Mouse (Mus musculus) v-Abl transformed pro-B cells (cell line): Measurements from ENCODE around the gene Btk.

ENCODE experiments used
- in situ Hi-C, 2 experiments: fragments of 400-800 bp; cut with MboI; formaldehyde crosslinking; loops; one replicate each; pipeline ENCODE4 v1.15.1; 2025; ENCODE audit not compliant: unreplicated experiment in 2 of 2

The Btk gene

DNA sequence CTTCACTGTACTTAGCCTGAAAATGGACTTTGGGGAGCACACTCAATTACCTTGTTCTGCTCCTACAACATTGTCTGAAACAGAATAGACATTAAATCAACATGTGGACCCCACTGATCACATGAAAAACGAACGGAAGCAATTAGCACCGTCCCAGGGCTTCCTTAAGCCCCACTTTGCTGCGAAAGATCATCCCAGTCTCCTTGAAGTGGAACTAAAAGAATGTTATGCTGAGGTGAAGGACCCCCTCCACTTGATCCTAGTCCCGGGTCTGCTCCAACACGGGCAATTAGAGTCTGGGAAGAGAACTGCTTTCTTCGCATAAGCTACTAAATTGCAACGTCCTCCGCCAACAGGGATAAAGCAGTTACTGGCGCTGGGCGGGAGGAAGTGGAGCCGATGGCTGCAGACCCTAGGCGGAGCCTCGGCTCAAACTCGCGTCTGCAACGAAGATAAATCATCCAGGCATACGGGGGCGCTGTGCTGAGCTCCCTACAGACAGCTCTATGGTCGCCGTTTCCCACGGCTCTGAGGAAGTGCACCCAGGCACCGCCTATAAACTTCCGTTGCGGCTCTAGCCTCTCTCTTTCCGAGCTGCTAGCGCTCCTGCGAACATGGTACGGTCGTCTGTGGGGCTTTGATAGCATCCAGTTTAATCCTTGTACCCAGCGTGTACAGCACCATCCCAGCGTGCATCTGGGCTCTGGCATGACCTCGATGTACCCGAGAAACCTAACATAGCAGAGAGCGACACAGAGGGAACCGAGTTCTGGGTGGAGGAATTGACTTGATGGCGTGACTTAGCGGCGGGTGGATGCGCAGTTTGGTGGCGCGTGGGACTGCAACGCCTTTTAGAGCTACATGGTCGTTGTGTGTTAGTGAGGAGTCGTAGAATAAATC is 2.0 kb upstream of the Btk start, which contains the start of gene Rpl36a:
Rpl36a (plus strand) TSS at position 552 of the 900 bp plus-strand sequence.
- in situ Hi-C loops = no loop called here

- in situ Hi-C loops = no loop called here
Observed at GRCm38 (mm10) chrX:134582270-134582669, 1.1 kb downstream of the Btk start.

- in situ Hi-C loops = no loop called here
Observed at GRCm38 (mm10) chrX:134580528-134581305, 2.7 kb downstream of the Btk start.

GRCm38 (mm10) chrX:134577896-134578295 is 5.5 kb downstream of the Btk start:
- in situ Hi-C loops = no loop called here

DNA sequence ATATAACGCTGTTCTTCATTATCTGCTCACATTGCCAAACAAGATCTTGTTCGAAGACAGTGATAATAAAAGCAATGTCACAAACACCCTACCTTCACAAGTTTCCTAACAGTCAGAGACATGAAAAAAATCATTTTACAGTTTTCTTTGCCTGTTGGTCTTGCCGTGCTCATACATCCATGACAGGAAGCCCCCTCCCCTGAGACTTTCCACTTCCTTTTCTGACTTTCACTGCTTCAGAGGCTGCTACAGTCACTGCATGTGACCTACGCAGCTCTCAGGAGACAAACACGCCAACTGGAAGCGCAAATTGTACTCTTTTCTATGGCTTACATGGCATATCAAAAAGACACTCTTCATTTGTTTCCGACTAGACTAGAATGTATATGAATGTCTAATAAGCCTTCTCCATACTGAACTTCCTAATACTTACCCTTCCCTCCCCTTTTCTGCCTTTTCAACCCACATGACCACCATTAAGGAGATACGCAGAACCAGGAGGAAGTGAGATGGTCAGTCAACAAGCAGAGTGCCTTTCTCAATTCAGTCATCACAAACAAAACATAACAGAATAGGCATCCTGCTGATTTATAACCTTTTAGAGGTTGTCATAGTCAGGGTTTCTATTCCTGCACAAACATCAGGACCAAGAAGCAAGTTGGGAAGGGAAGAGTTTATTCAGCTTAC is 16.7 kb downstream of the Btk start:
- in situ Hi-C loops = no loop called here

GRCm38 (mm10) chrX:134564326-134564725 is 19.0 kb downstream of the Btk start:
- in situ Hi-C loops = loop anchor here in 1 of 2 experiments (5.0 kb wide), 1 partner anchor 38 kb away; the partner anchor contains the start of genes Gla and Hnrnph2

DNA sequence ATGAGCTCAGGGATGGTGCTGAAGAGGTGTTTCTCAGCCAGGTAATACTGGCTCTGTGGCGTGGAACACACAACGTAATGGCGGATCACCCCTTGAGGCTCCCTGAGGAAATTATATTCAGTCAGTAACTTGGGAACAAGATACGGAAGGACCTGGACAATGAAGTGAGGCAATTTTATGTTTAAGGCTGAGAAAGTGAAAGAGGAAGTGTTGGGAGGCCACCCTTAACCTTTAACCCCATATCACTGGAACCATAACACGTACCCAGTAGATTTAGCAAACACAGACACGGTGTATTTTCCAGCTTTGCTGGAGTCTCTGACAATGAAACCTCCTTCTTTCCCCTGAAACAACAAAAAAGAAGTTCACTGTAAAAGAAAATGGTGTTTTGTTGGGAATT is 28.9 kb downstream of the Btk start:
- in situ Hi-C loops = loop anchor here in 1 of 2 experiments (10.0 kb wide), 1 partner anchor 360 kb away; no protein-coding TSS in a partner anchor

- in situ Hi-C loops = loop anchor here in 1 of 2 experiments (10.0 kb wide), 1 partner anchor 361 kb away; no protein-coding TSS in a partner anchor
Observed at GRCm38 (mm10) chrX:134553326-134553725, 30.0 kb downstream of the Btk start.

DNA sequence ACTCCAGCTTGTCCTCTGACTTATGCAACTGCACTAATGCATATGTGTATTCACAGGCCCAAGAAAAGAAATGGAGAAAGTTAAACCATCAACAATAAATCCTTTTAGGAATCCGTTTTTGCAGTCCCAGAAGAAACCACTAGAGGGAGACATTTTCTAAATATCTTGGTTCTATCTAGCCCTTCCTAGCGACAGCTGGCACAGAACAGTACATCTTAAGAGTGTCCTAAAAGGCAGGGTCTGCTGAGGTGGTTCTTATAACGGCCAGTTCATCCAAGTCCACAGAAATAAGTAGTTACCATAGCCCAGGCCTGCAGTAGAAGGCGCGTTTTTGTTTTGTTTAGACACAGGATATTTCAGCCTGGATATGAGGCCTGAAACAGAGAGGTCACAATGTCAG is 32.5 kb downstream of the Btk start:
- in situ Hi-C loops = loop anchor here in 1 of 2 experiments (10.0 kb wide), 1 partner anchor 364 kb away; no protein-coding TSS in a partner anchor

GRCm38 (mm10) chrX:134547330-134547729 is 36.0 kb downstream of the Btk start:
- in situ Hi-C loops = loop anchor here (5.0 to 10.0 kb wide), 3 partner anchors 55 to 367 kb away; partner anchors contain the start of genes Gla (in 1 of the 2) and Hnrnph2 (in 1 of the 2)

GRCm38 (mm10) chrX:134541955-134542308 is 41.4 kb downstream of the Btk start:
- in situ Hi-C loops = loop anchor here (10.0 kb wide), 2 partner anchors 183 to 373 kb away; no protein-coding TSS in a partner anchor

GRCm38 (mm10) chrX:134541145-134541954 is 42.0 kb downstream of the Btk start, which contains the start of gene Timm8a1:
TSS of gene Timm8a1 (minus strand) at chrX:134541865.
- in situ Hi-C loops = loop anchor here (10.0 kb wide), 2 partner anchors 183 to 373 kb away; no protein-coding TSS in a partner anchor

- in situ Hi-C loops = loop anchor here (10.0 kb wide), 2 partner anchors 184 to 374 kb away; no protein-coding TSS in a partner anchor
Observed at GRCm38 (mm10) chrX:134540414-134541135, 42.8 kb downstream of the Btk start.

- in situ Hi-C loops = loop anchor here (5.0 to 10.0 kb wide), 6 partner anchors 185 to 595 kb away; partner anchors contain the start of gene Cstf2 (in 1 of the 2)
Observed at GRCm38 (mm10) chrX:134539795-134540194, 43.6 kb downstream of the Btk start.

DNA sequence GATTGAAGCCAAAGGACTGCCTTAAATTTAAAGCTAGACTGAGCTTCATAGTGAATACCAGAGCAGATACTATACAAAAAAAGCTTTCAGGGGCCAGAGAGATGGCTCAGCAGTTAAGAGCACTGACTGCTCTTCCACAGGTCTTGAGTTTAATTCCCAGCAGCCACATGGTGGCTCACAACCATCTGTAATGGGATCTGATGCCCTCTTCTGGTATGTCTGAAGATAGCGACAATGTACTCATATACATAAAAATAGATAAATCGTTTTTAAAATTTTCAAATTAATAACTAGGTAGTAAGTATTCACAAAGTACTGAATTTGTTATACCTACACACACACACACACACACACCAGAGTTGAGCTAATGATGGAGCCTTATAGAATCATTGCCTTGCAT is 50.0 kb downstream of the Btk start:
- in situ Hi-C loops = loop anchor here (10.0 kb wide), 3 partner anchors 199 to 589 kb away; partner anchors contain the start of gene Cstf2 (in 1 of the 2)

GRCm38 (mm10) chrX:134525260-134525659 is 58.1 kb downstream of the Btk start:
- in situ Hi-C loops = no loop called here

GRCm38 (mm10) chrX:134523772-134524171 is 59.6 kb downstream of the Btk start:
- in situ Hi-C loops = loop anchor here in 1 of 2 experiments (25.0 kb wide), 1 partner anchor 589 kb away; no protein-coding TSS in a partner anchor

DNA sequence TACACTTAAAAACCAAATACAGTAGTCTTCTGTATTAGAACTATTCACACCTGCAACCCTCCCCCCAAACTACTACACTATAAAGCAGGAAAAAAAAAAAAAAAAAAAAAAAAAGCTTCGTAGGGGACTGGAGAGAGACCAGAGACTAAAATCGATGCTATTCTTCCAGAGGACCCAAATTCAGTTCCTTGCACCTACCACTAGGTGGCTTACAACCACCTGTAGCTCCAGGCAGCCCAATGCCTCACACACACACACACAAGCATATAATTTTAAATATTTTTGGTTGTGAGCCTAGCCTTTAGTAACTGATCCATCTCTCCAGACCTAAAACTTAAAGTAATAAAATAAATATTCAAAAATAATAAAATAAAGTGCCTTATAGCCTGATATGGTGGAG is 73.9 kb downstream of the Btk start:
- in situ Hi-C loops = loop anchor here in 1 of 2 experiments (25.0 kb wide), 1 partner anchor 603 kb away; no protein-coding TSS in a partner anchor
